Mouse (Mus musculus) stomach, postnatal 0 days (tissue): ENCODE results near the gene Gdap1l1.

Source experiments
- CTCF ChIP-seq: IDR thresholded peaks from 2 replicates; pipeline ENCODE4 v1.5.1; 2016; ENCODE audit warnings: antibody characterized with exemption, low read depth, mild to moderate bottlenecking, moderate library complexity
- EP300 ChIP-seq: optimal IDR thresholded peaks from 2 replicates; pipeline ENCODE3; 2016; ENCODE audit warnings: antibody characterized with exemption

GRCm38 (mm10) chr2:163394977-163395376 lies 43.3 kb upstream of the Gdap1l1 start:
- TF ChIP-seq CTCF (no peak), EP300 (no peak)
